Mouse (Mus musculus) forebrain, embryonic 15.5 days (tissue): ENCODE measurements around the gene Lbhd2. TPM values are rescaled to one million over a fixed set of nuclear protein-coding genes. Genes with fewer than 3 reads are reported as not detected.

Experiments
- ATAC-seq: fragments of 200-750 bp; cut with Nextera tagmentation; replicated peaks from 2 replicates; pipeline ENCODE4 v1.8.0; 2017; ENCODE audit warnings: mild to moderate bottlenecking, moderate TSS enrichment, moderate library complexity
- H3K27ac ChIP-seq: fragments of 300-500 bp; sonication (generic); replicated peaks from 2 replicates; pipeline ENCODE4 v1.5.1; 2015; ENCODE audit warnings: mild to moderate bottlenecking, inconsistent platforms
- H3K27me3 ChIP-seq: fragments of 300-500 bp; sonication (generic); 2 replicates; pipeline ENCODE4 v1.6.1; 2015; ENCODE audit warnings: inconsistent platforms
- H3K36me3 ChIP-seq: fragments of 300-500 bp; sonication (generic); 2 replicates; pipeline ENCODE4 v1.6.1; 2015; ENCODE audit warnings: mild to moderate bottlenecking, inconsistent platforms
- H3K4me1 ChIP-seq: fragments of 300-500 bp; sonication (generic); 2 replicates; pipeline ENCODE4 v1.6.1; 2015; ENCODE audit warnings: inconsistent platforms
- H3K4me2 ChIP-seq: fragments of 300-500 bp; sonication (generic); replicated peaks from 2 replicates; pipeline ENCODE4 v1.6.1; 2015; ENCODE audit warnings: mild to moderate bottlenecking, inconsistent platforms
- H3K4me3 ChIP-seq: fragments of 300-500 bp; sonication (generic); 2 replicates; pipeline ENCODE4 v1.5.1; 2015; ENCODE audit warnings: mild to moderate bottlenecking, inconsistent platforms
- H3K9ac ChIP-seq: fragments of 300-500 bp; sonication (generic); replicated peaks from 2 replicates; pipeline ENCODE4 v1.6.1; 2015; ENCODE audit warnings: mild to moderate bottlenecking, inconsistent platforms
- H3K9me3 ChIP-seq: fragments of 300-500 bp; sonication (generic); 2 replicates; pipeline ENCODE4 v1.6.1; 2016; ENCODE audit warnings: inconsistent platforms
- WGBS: fragments of 180-500 bp; shearing (Covaris S2); methylation state at CpG from one replicate; pipeline ENCODE4 v1.1.7; 2015; ENCODE audit warnings: mixed read lengths; 5-methylcytosine and 5-hydroxymethylcytosine counted together
- polyA plus RNA-seq: library from polyadenylated mRNA; unstranded; fragments of >200 nt; fragmentation: Nextera tagmentation; extraction: Ambion mirVana; gene quantifications from 2 replicates; pipeline ENCODE4 v1.2.1, GENCODE M21; 2015

Gene Lbhd2
- polyA plus RNA-seq, 1 experiment from 2014 or later: 2.2 TPM

DNA sequence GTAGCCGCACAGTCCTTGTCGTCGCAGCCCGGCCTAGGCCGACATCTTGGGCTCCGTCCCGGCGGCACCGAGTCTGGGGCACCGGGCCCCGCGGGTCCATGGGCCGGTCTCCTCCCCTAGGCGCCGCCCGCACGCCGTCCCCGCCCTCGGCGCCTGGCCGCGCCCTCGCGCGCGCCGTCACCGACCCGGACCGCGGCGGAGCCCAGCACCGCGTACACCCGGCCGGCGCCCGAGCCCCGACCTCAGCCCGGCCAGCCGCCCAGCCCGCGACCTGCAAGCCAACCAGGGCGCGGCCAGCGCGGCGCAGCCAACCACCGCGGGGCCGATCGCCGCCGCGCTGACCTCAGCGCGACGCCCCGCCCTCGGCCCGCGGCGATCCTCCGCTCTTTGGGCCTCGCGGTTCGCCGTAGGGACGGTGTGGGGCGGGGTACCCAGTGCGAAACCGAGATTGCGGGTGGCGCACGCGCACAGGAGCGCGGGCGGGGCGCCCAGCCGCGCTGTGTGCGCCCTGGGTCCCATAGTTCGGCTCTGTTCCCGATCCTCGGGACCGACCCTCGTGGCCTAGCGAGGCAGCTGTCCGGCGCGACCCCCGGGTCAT, 29.1 kb upstream of the Lbhd2 start, which contains the start of gene Cdc42bpb:
Gene Cdc42bpb, minus strand, starts transcription at position 343 of the 598 bp plus-strand sequence.
- Histone ChIP-seq H3K27ac (peak within 1 kb of the TSS; percentile 95), H3K9me3 (no peaks in the 10 kb centered on the region), H3K4me3 (peak within 1 kb of the TSS; percentile 100), H3K9ac (peak within 1 kb of the TSS; percentile 94), H3K27me3 (no peaks in the 10 kb centered on the region), H3K4me2 (peak within 1 kb of the TSS; percentile 78), H3K4me1 (peaks cover 32% of the 10 kb centered on the region), H3K36me3 (no peaks in the 10 kb centered on the region)
- peak; percentile 96 for ATAC-seq
- 0% methylated on average over 90 of the region's 94 CpGs for WGBS

DNA sequence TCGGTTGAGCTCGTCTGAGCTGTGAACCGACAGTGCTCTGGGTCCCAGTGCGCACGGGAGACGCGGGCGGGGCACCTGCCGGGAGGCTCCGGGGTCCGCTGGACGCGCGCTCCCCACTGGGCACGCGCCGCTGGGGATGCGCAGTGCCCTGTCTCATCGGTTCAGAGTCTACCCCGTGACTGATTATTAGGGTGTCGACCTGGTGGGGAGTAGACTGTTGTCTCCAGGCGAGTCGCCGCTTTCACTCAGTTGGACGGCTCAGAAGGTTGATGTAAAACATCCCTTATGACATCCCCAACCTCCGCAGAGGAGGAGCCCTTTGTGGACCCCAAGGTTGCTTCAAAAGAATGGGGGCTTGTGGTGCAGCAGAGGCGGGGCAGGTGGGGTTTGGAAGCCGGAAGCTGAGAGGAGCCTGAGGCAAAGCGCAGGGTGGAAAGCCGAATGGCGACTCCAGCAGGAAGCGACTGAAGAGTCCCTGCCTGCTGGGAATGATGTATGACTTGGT, 28.6 kb upstream of the Lbhd2 start:
- Histone ChIP-seq H3K36me3 (no peaks in the 10 kb centered on the region), H3K4me2 (peak overlapping the region; percentile 59), H3K9ac (peak overlapping the region; percentile 94), H3K4me3 (peak overlapping the region; percentile 100), H3K27me3 (no peaks in the 10 kb centered on the region), H3K4me1 (peaks cover 32% of the 10 kb centered on the region), H3K9me3 (no peaks in the 10 kb centered on the region), H3K27ac (peak overlapping the region; percentile 95)
- ATAC-seq: peak; percentile 84
- WGBS: under 1% methylated on average over 32 of the region's 32 CpGs

DNA sequence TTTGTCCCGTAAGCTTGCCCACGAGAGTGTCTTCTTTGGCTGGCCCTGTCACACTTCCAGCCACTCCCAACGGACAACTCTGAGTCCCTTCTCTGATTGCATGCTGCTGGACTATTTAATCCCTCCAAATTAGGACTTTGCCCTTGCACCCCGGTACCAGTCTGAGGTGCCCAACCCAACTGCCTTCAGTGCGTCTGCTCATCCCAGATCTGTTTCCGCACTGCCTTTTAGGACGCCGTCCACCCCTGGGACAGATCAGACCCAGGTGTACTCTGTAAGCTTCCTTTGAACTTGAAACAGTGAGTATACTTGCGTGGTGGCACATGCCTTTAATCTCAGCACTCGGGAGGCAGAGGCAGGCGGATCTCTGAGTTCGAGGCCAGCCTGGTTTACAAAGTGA, 27.8 kb upstream of the Lbhd2 start:
- Histone ChIP-seq H3K4me3 (peak overlapping the region; percentile 100; the same call in 1 of the 2 replicates), H3K4me2 (peak overlapping the region; percentile 59), H3K9me3 (no peaks in the 10 kb centered on the region), H3K9ac (peak overlapping the region; percentile 94; the same call in 1 of the 2 replicates), H3K27me3 (no peaks in the 10 kb centered on the region), H3K36me3 (no peaks in the 10 kb centered on the region), H3K27ac (0 out of 2 replicates have a peak overlapping the region, but pooled peaks have one; percentile 95), H3K4me1 (peaks cover 32% of the 10 kb centered on the region)
- ATAC-seq: no peak
- 75% methylated on average over 12 of the region's 12 CpGs for WGBS

DNA sequence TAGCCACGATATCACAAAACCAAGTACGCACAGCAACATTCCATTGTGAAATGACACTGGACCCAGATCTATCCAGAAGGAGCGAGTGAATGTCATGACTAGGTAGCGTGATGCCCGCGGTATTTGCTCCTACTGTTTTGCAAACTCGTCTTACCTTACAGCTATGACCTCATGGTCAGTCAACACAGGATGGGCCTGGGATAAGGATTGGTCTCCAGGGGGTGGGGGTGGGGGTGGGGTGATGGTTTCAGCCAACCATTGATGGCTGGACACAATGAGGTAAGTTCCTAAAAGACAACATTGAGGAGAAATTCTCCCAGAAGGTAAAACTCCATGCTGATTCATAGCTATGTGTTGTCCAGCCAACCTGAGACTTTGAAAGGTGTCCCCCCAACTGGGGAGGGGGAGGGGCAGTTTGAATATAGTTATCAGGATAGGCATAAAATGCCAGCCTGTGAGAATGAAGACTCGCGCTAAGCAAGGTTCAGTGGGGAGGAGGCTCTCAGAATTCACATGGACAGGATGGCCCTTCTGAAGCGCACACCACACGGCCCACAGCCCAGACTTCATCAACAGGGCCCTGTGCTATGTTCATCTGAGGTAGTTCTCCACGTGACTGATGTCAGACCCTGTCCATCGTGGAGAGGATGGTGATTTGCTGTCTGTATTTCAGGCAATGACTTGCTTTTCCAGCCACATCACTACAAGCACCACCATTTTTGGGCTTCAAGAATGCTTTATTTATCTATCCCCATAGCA, 20.5 kb upstream of the Lbhd2 start:
- ATAC-seq: no peak
- Histone ChIP-seq H3K9me3 (no peaks in the 10 kb centered on the region), H3K27ac (no peak overlapping the region), H3K4me1 (no peaks in the 10 kb centered on the region), H3K9ac (no peak overlapping the region), H3K36me3 (no peaks in the 10 kb centered on the region), H3K4me2 (no peak overlapping the region), H3K27me3 (no peaks in the 10 kb centered on the region), H3K4me3 (no peak overlapping the region)
- WGBS: 89% methylated on average over 13 of the region's 13 CpGs

DNA sequence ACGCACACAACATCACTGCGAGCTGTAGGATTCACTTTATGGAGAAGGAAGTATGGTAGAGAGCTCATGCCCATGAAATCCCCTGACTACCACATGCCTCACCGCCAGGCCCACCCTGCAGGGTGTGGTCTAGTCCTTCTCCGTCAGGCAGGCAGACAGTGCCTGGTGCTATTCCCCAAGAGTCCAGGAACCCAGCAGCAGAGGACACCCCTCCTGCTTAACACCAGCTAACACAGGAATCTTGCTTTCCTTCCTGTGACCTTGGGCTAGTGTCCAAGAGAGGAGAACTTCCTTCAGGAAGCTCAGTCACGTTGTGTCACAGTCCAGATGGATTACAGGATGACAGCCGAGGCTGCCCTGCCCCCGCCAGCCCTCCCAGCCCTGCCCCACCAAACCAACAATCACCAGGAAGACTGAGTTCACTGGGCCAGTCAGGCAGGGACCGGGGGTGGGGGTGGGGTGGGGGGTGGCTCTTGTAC, 19.9 kb upstream of the Lbhd2 start:
- Histone ChIP-seq H3K36me3 (no peaks in the 10 kb centered on the region), H3K9me3 (no peaks in the 10 kb centered on the region), H3K9ac (no peak overlapping the region), H3K27ac (no peak overlapping the region), H3K4me1 (no peaks in the 10 kb centered on the region), H3K4me2 (no peak overlapping the region), H3K4me3 (no peak overlapping the region), H3K27me3 (no peaks in the 10 kb centered on the region)
- no peak for ATAC-seq
- WGBS: 72% methylated on average over 8 of the region's 8 CpGs

DNA sequence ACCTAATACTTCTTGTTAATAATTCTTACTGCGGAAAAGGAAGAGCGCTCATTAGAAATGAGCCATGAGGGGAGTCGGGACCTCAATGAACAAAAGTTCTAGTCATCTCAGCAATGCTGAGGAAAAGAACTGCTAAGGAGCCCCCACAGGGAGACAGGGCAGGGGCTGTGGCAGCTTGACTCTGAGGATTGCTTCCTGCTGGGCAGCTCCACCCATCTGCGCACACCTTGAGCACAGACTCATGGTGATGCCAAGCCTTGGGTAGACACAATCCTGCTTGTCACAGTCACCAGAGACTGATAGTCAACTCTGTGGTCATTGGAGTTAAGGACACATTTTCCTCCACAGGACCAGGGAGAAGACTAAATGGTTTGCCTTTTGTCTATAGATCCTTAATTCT, 19.5 kb upstream of the Lbhd2 start:
- Histone ChIP-seq H3K4me3 (no peak overlapping the region), H3K4me2 (no peak overlapping the region), H3K36me3 (no peaks in the 10 kb centered on the region), H3K9me3 (no peaks in the 10 kb centered on the region), H3K27me3 (no peaks in the 10 kb centered on the region), H3K9ac (no peak overlapping the region), H3K4me1 (no peaks in the 10 kb centered on the region), H3K27ac (no peak overlapping the region)
- no peak for ATAC-seq
- 88% methylated on average over 4 of the region's 4 CpGs for WGBS

DNA sequence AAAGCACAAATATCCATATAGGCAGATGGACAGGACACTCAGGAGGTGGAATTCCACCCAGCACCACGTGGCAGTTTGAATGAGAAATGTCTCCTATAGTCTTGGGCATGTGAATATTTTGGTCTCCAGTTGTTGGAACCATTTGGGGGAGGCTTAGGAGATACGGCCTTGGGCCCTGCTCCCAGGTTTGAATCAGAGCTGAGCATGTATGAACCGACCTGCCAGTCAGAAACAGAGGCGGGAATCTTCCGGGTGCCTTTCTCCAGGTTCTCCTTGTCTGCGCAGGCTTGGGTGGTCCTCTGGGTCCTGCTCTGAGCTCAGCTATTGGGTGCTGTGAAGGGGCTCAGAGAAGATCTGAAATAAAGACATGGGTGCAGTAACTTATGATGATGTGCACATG, 12.6 kb upstream of the Lbhd2 start:
- Histone ChIP-seq H3K27me3 (no peaks in the 10 kb centered on the region), H3K4me2 (no peak overlapping the region), H3K9me3 (no peaks in the 10 kb centered on the region), H3K36me3 (no peaks in the 10 kb centered on the region), H3K9ac (no peak overlapping the region), H3K4me3 (no peak overlapping the region), H3K4me1 (no peaks in the 10 kb centered on the region), H3K27ac (no peak overlapping the region)
- 86% methylated on average over 6 of the region's 6 CpGs for WGBS
- no peak for ATAC-seq

DNA sequence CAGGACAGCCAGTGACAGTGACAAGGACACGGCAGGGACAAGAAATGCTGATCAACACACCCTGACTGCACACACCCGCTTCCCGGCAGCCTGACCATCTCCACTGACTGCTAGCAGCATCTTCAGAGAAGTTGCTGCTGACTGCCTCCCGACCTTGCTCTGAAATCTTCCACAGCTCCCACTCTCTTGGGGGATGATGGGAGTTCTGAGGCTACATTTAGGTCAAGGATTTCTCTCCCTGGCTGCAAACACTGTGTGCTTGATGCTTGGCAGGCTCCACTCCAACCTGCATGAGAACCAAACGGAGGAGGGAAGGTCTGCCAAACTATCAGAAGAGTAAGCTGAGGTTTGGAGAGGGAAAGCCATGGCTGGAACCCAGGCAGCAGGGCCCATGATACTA, 9.6 kb upstream of the Lbhd2 start:
- no peak overlapping the region for H3K9ac ChIP-seq
- 68% methylated on average over 5 of the region's 5 CpGs for WGBS

DNA sequence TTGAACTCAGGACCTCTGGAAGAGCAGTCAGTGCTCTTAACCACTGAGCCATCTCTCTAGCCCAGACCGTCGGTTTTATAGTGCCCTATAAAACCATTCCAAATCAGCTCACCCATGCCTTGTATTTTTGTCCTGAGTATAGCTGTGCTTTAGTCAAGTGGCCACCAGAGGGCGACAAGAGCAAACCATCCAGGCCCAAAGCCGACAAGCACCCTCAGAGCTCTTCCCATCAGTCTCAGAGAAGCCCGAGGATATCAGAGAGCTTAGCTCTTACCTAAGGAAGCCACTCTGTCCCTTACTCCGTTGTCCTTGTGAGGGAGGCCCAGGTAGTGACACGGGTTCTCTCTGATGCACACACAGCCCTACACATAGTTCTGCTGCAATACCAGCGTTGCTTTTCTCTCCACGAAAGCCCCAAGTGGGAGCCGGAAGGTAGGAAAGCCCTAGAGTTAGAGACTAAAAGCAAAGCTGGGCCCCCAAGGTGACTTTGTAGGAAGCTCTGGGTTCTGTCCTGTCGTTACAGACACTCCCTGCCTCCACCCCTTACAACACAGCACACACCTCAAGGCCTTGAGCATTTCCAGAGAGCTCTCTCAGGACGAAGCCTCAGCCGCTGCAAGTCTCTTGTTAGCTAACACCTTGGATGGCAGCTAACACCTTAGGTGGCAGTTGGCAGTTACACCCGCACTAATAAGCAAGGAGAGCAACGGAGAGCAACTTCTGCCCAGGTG, 5.0 kb upstream of the Lbhd2 start:
- Histone ChIP-seq H3K4me3 (no peak overlapping the region), H3K4me1 (peaks cover 3% of the 10 kb centered on the region), H3K36me3 (no peaks in the 10 kb centered on the region), H3K27ac (no peak overlapping the region), H3K27me3 (0 out of 2 replicates have a peak, but pooled peaks cover 6% of the 10 kb centered on the region), H3K9me3 (no peaks in the 10 kb centered on the region), H3K4me2 (no peak overlapping the region), H3K9ac (no peak overlapping the region)
- ATAC-seq: peak; percentile 69; the same call in 1 of the 2 replicates
- 27% methylated on average over 15 of the region's 15 CpGs for WGBS

More for the DNA sequence above, 9.6 kb upstream of the Lbhd2 start:
- H3K4me3 ChIP-seq: no peak overlapping the region
- no peaks in the 10 kb centered on the region for H3K27me3 ChIP-seq
- no peaks in the 10 kb centered on the region for H3K9me3 ChIP-seq
- peaks cover 2% of the 10 kb centered on the region; the same call in 1 of the 2 replicates for H3K4me1 ChIP-seq
- no peak overlapping the region for H3K27ac ChIP-seq
- no peak for ATAC-seq
- H3K36me3 ChIP-seq: no peaks in the 10 kb centered on the region
- no peak overlapping the region for H3K4me2 ChIP-seq

DNA sequence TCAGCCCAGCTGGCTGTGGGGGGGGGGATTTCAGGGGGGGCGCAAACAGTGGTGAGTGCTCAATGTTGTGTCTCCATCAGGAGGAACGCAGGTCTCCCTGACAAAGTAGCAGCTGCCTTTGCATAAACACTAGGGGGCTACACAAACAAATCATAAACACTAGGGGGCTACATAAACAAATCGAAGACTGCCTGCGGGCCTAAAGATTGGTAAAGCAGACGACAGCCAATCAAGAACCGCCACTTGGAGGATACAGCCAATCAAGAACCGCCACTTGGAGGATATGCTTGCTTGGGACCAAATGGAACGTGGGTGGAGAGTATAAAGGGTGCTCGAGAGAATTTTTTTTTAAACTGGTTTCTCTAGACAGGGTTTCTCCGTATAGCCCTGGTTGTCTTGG, 1.7 kb upstream of the Lbhd2 start:
- Histone ChIP-seq H3K4me2 (no peak overlapping the region), H3K4me1 (peaks cover 15% of the 10 kb centered on the region), H3K27ac (no peak overlapping the region), H3K9me3 (no peaks in the 10 kb centered on the region), H3K36me3 (no peaks in the 10 kb centered on the region), H3K27me3 (peaks cover 10% of the 10 kb centered on the region), H3K4me3 (no peak overlapping the region), H3K9ac (no peak overlapping the region)
- ATAC-seq: no peak
- WGBS: 70% methylated on average over 10 of the region's 10 CpGs

DNA sequence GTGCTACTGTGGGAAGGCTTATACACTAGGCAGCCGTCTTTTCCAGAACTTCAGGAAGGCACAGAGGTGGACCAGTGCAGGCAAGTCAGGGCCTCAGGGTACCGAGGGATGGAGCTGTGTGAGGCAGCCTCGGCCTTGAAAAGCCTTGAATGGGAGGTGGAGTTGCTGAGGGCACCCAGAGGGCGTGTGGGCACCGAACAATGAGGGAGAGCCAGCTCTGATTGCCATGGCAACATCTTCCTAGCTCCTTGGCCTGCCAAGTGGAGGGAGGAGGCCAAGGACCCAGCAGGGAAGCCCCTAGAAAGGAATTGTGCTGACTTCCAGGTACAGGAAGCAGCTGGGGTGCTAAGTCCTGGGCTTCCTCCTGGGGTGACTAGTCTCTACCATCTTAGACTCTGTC, 3.0 kb downstream of the Lbhd2 start:
- H3K27me3 ChIP-seq: peaks cover 10% of the 10 kb centered on the region
- WGBS: 3% methylated on average over 5 of the region's 5 CpGs
- H3K4me2 ChIP-seq: no peak overlapping the region
- no peak overlapping the region for H3K4me3 ChIP-seq
- H3K9ac ChIP-seq: no peak overlapping the region
- H3K9me3 ChIP-seq: no peaks in the 10 kb centered on the region
- no peaks in the 10 kb centered on the region for H3K36me3 ChIP-seq
- peak; percentile 53 for ATAC-seq
- peaks cover 35% of the 10 kb centered on the region for H3K4me1 ChIP-seq
- 0 out of 2 replicates have a peak overlapping the region, but pooled peaks have one; percentile 26 for H3K27ac ChIP-seq
